Mouse (Mus musculus) embryonic facial prominence, embryonic 11.5 days (tissue): Measurements from ENCODE around the gene Grk6. TPM values are rescaled to one million over a fixed set of nuclear protein-coding genes. Genes with fewer than 3 reads are reported as not detected.
A peak's percentile ranks its signal among the peaks of the same experiment; 100 is the strongest.

Source experiments
- ATAC-seq: fragments of 200-750 bp; cut with Nextera tagmentation; replicated peaks from 2 replicates; pipeline ENCODE4 v1.8.0; 2017; ENCODE audit warnings: low read depth; ENCODE audit not compliant: insufficient number of reproducible peaks, low FRiP score, low TSS enrichment
- DNase-seq: peaks from one replicate; pipeline ENCODE4 v3.0.0-alpha.2; 2015; ENCODE audit warnings: low spot score
- H3K27ac ChIP-seq: fragments of 300-500 bp; sonication (generic); replicated peaks from 2 replicates; pipeline ENCODE4 v1.5.1; 2014; ENCODE audit warnings: mild to moderate bottlenecking, low read depth, low read length, control low read depth
- H3K27me3 ChIP-seq: fragments of 300-500 bp; sonication (generic); 2 replicates; pipeline ENCODE4 v1.6.1; 2014; ENCODE audit warnings: mild to moderate bottlenecking, low read length, moderate library complexity, mixed read lengths; ENCODE audit not compliant: control insufficient read depth, insufficient read depth
- H3K36me3 ChIP-seq: fragments of 300-500 bp; sonication (generic); replicated peaks from 2 replicates; pipeline ENCODE4 v1.6.1; 2014; ENCODE audit warnings: low read depth, mild to moderate bottlenecking, low read length, moderate library complexity, mixed read lengths; ENCODE audit not compliant: control insufficient read depth, insufficient read depth
- H3K4me1 ChIP-seq: fragments of 300-500 bp; sonication (generic); 2 replicates; pipeline ENCODE4 v1.6.1; 2014; ENCODE audit warnings: low read length, mixed read lengths; ENCODE audit not compliant: control insufficient read depth, insufficient read depth
- H3K4me2 ChIP-seq: fragments of 300-500 bp; sonication (generic); 2 replicates; pipeline ENCODE4 v1.6.1; 2014; ENCODE audit warnings: low read depth, mild to moderate bottlenecking, control low read depth, low read length, moderate library complexity
- H3K4me3 ChIP-seq: fragments of 300-500 bp; sonication (generic); 2 replicates; pipeline ENCODE4 v1.5.1; 2014; ENCODE audit warnings: low read depth, low read length, control low read depth
- H3K9ac ChIP-seq: fragments of 300-500 bp; sonication (generic); replicated peaks from 2 replicates; pipeline ENCODE4 v1.6.1; 2014; ENCODE audit warnings: mild to moderate bottlenecking, control low read depth, low read length
- H3K9me3 ChIP-seq: fragments of 300-500 bp; sonication (generic); replicated peaks from 2 replicates; pipeline ENCODE4 v1.6.1; 2016; ENCODE audit warnings: mild to moderate bottlenecking, low read length, inconsistent platforms, mixed read lengths; ENCODE audit not compliant: control insufficient read depth
- WGBS: fragments of 180-500 bp; shearing (Covaris S2); extraction: QIAGEN DNeasy Blood & Tissue Kit; methylation state at CpG from one replicate; pipeline ENCODE4 v1.1.7; 2014; 5-methylcytosine and 5-hydroxymethylcytosine counted together
- polyA plus RNA-seq: library from polyadenylated mRNA; unstranded; fragments of >200 nt; fragmentation: Nextera tagmentation; extraction: Ambion mirVana; gene quantifications from 2 replicates; pipeline ENCODE4 v1.2.1, GENCODE M21; 2014

The Grk6 gene
- polyA plus RNA-seq, 1 experiment from 2014 or later: 50.4 TPM

DNA sequence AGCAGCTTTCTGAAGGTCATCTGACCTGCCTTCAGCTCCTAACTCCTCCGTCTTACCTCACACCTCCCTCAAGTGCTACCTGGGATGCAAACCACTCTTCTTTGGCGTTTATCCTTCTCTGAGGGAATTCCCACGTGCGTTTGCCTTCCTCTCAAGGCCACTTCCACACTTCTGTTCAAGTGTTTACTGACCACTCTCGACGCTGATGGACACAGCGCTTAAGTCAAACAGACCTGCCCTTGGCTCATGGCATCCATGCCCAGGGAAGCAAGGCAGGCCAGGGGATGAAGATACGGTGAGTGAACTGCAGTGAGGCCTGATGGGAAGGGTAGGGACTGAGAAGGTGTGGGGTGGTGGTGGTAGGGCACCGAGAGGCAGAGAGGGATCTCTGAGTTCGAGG lies 55.7 kb downstream of the Grk6 start:
- no peak overlapping the region for H3K9ac ChIP-seq
- H3K9me3 ChIP-seq: no peaks in the 10 kb centered on the region
- WGBS: 79% methylated on average over 10 of the region's 10 CpGs
- ATAC-seq: no peak
- H3K27me3 ChIP-seq: no peaks in the 10 kb centered on the region
- H3K36me3 ChIP-seq: no peaks in the 10 kb centered on the region; the same call in none of the 2 replicates
- H3K4me2 ChIP-seq: no peak overlapping the region
- H3K27ac ChIP-seq: no peak overlapping the region
- no peak overlapping the region for H3K4me3 ChIP-seq
- H3K4me1 ChIP-seq: peaks cover 6% of the 10 kb centered on the region; the same call in 1 of the 2 replicates
- no peak for DNase-seq

DNA sequence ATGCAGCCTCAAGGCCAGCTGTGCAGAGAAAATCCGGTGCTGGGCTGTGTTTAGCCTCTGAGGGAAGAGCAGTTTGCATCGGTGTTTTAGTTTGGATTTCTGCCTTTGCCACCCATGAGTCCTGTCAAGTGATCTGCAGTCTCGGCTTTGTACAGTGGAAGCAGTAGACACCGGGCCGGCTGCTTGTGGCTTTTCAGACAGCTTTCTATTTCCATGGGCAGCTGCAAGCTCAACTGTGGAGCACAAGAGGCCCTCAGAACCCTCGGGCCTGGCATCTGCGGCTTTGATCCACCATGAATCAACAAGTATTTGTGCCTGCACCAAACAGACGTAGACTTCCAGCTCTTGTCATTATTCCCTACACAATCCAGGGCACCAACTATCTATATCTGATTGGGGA lies 57.5 kb downstream of the Grk6 start:
- Histone ChIP-seq H3K4me3 (no peak overlapping the region), H3K27me3 (no peaks in the 10 kb centered on the region), H3K27ac (no peak overlapping the region), H3K9ac (no peak overlapping the region), H3K4me1 (no peaks in the 10 kb centered on the region), H3K9me3 (no peaks in the 10 kb centered on the region), H3K36me3 (peaks cover 2% of the 10 kb centered on the region), H3K4me2 (no peak overlapping the region)
- ATAC-seq (no peak), DNase-seq (no peak)
- 91% methylated on average over 8 of the region's 8 CpGs for WGBS

DNA sequence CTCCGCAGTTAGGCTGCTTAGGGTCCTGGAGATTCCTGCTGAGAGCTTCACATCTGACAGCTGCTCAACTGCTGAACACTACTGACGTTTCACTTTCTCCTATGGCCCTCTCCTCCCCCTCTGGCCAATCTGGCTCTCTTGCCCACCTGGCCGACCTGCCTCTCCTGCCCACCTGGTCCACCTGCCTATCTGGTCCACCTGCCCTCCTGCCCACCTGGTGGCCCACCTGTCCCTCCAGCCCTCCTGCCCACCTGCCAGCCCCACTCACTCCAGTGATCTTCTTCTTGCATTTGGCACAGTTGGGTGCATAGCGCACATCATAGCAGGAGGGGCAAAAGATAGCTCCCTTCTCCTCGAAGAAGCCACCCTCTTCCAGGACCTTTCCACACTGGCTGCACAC lies 59.5 kb downstream of the Grk6 start:
- Histone ChIP-seq H3K4me2 (no peak overlapping the region), H3K9ac (no peak overlapping the region), H3K9me3 (no peaks in the 10 kb centered on the region), H3K27ac (no peak overlapping the region), H3K4me1 (no peaks in the 10 kb centered on the region), H3K36me3 (peaks cover 2% of the 10 kb centered on the region; the same call in 1 of the 2 replicates), H3K27me3 (no peaks in the 10 kb centered on the region), H3K4me3 (no peak overlapping the region)
- ATAC-seq: no peak
- no peak for DNase-seq
- WGBS: 90% methylated on average over 5 of the region's 5 CpGs

DNA sequence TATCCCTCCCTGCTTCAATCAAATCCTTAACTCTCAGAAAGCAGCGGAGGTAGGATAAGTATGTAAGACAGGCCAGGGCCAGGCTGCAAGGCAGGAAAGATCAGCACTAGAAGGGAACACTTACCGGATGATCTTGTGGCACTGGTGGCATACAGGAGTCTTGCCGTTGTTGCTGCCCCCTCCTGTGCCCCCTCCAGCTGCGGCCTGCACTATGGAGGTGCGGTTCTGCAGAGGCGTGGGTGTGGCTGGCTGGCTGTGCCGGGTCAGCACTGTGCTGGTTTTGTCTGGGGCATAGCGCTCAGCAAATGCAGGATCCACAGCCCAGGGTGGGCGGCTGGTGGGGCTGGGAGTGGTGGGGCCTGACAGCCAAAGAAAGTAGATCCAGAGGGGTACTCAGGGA lies 60.9 kb downstream of the Grk6 start:
- Histone ChIP-seq H3K4me3 (no peak overlapping the region), H3K27ac (no peak overlapping the region), H3K4me2 (no peak overlapping the region), H3K27me3 (no peaks in the 10 kb centered on the region), H3K36me3 (peaks cover 2% of the 10 kb centered on the region; the same call in 1 of the 2 replicates), H3K4me1 (peaks cover 2% of the 10 kb centered on the region), H3K9ac (no peak overlapping the region), H3K9me3 (no peaks in the 10 kb centered on the region)
- ATAC-seq (no peak), DNase-seq (no peak)
- 89% methylated on average over 9 of the region's 9 CpGs for WGBS

DNA sequence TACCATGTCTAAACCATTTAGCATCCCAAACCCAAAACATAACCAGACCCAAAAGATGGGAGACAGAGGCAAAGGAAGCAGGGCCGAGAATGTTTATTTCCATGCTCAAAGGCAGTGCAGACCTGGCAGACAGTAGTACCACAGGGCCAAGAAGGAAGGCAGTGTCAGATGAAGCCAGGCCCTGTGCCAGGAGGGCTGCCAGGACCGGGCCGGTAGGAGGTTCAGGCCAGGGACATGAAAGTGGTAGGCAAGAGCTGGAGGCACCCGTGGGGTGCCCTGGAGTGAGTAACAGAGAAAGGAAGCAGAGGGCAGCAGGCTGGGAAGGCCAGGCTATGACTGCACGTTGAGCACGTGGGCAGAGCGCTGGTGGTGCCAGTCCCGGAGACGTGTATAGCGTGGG lies 61.8 kb downstream of the Grk6 start:
- Histone ChIP-seq H3K36me3 (peaks cover 2% of the 10 kb centered on the region; the same call in 1 of the 2 replicates), H3K4me1 (peaks cover 10% of the 10 kb centered on the region), H3K9me3 (no peaks in the 10 kb centered on the region), H3K27me3 (no peaks in the 10 kb centered on the region), H3K27ac (no peak overlapping the region), H3K9ac (no peak overlapping the region), H3K4me2 (no peak overlapping the region), H3K4me3 (no peak overlapping the region)
- ATAC-seq: no peak
- WGBS: 92% methylated on average over 10 of the region's 10 CpGs
- no peak for DNase-seq

DNA sequence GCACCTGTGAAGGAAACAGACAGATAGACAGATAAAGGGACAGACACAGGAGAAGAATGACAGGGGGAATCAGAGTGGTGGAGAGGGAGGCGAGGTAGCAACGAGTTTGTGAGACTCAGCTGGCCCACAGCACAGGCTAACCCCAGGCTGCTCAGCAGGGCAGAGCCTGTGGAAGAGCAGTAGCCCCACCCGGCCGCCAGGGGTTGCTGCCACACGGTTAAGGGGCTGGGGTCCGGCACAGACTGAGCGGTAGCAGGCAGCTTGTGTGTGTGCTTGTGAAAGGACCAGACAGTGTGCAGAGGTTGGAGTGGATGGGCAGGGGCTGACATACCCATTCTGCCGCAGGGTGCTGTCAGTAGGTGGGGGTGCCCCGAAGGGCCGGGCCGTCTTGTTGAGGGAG lies 63.0 kb downstream of the Grk6 start:
- Histone ChIP-seq H3K9me3 (no peaks in the 10 kb centered on the region), H3K27me3 (no peaks in the 10 kb centered on the region), H3K4me3 (0 out of 2 replicates have a peak overlapping the region, but pooled peaks have one; percentile 8), H3K36me3 (peaks cover 2% of the 10 kb centered on the region; the same call in 1 of the 2 replicates), H3K4me1 (peaks cover 13% of the 10 kb centered on the region), H3K4me2 (no peak overlapping the region), H3K9ac (no peak overlapping the region), H3K27ac (no peak overlapping the region)
- 58% methylated on average over 11 of the region's 11 CpGs for WGBS
- no peak for ATAC-seq
- DNase-seq: no peak

DNA sequence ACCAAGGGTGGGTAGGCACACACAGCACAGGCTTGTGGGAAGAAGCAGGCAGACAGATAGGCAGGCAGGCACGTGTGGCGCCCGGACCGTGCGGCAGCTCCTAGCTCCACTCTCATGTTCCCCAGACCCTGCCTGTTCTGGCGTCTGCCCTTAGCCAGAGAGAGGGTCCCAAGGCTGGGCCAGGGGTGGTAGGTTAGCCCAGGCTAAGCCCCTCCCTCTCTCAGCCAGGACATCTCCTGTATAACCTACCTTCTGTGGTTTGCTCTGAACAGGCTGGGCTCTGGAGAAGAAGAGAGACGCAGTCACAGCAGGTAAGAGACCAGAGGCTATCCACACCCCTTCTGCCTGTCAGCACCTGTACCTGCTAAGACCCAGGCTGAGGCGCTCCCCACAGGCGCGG lies 63.7 kb downstream of the Grk6 start:
- Histone ChIP-seq H3K4me1 (peaks cover 13% of the 10 kb centered on the region), H3K4me3 (no peak overlapping the region), H3K9me3 (no peaks in the 10 kb centered on the region), H3K9ac (no peak overlapping the region), H3K4me2 (no peak overlapping the region), H3K27me3 (no peaks in the 10 kb centered on the region), H3K27ac (no peak overlapping the region), H3K36me3 (peaks cover 2% of the 10 kb centered on the region; the same call in 1 of the 2 replicates)
- whole genome bisulfite sequencing: 91% methylated on average over 10 of the region's 10 CpGs
- ATAC-seq (no peak), DNase-seq (no peak)

DNA sequence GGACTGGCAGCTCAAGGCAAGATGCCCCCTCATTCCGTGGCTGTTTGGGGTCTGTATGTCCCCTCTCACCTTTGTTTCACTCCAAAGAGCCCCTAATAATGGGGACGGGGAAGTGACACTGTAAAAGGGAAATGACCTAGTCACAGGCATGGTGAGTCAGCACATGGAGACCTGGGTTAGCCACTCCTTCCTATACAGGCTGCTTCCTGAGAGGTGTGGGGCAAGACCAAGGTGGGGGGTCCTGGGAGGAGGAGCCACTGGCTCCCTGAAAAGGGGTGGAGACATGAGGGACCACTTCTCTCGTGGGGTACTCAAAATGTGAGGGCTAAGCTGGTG lies 65.4 kb downstream of the Grk6 start:
- H3K9ac ChIP-seq: no peak overlapping the region
- no peak overlapping the region for H3K4me3 ChIP-seq

More for the DNA sequence above, 65.4 kb downstream of the Grk6 start:
- ATAC-seq: no peak
- Histone ChIP-seq H3K27ac (no peak overlapping the region), H3K9me3 (no peaks in the 10 kb centered on the region), H3K27me3 (no peaks in the 10 kb centered on the region), H3K36me3 (peaks cover 2% of the 10 kb centered on the region; the same call in 1 of the 2 replicates), H3K4me1 (peaks cover 17% of the 10 kb centered on the region), H3K4me2 (no peak overlapping the region)
- WGBS: 30% methylated on average over 3 of the region's 3 CpGs
- no peak for DNase-seq
